Mouse (Mus musculus) erythroblast, adult 5-6 weeks (primary cell): ENCODE results near the gene Pax7. TPM values are rescaled to one million over a fixed set of nuclear protein-coding genes. Genes with fewer than 3 reads are reported as not detected.

Source experiments
- ATAC-seq: replicated peaks from 2 replicates; pipeline ENCODE4 v1.8.0; 2016; ENCODE audit warnings: moderate number of reproducible peaks, mild to moderate bottlenecking, moderate TSS enrichment, inconsistent platforms; ENCODE audit not compliant: poor library complexity, low FRiP score, severe bottlenecking
- total RNA-seq, 2 experiments: library from RNA; stranded (forward) in 1 of 2; stranded (reverse) in 1 of 2; fragments of 150-400 nt in 1 of 2; fragments of 200-764, 138-1000 nt in 1 of 2; gene quantifications; 2 replicates each; pipeline versions ENCODE4 v1.2.3 to v1.2.4; 2015 to 2017; ENCODE audit warnings: low replicate concordance in 2 of 2

Pax7 gene
- total RNA-seq, 2 experiments from 2014 or later = not detected

DNA sequence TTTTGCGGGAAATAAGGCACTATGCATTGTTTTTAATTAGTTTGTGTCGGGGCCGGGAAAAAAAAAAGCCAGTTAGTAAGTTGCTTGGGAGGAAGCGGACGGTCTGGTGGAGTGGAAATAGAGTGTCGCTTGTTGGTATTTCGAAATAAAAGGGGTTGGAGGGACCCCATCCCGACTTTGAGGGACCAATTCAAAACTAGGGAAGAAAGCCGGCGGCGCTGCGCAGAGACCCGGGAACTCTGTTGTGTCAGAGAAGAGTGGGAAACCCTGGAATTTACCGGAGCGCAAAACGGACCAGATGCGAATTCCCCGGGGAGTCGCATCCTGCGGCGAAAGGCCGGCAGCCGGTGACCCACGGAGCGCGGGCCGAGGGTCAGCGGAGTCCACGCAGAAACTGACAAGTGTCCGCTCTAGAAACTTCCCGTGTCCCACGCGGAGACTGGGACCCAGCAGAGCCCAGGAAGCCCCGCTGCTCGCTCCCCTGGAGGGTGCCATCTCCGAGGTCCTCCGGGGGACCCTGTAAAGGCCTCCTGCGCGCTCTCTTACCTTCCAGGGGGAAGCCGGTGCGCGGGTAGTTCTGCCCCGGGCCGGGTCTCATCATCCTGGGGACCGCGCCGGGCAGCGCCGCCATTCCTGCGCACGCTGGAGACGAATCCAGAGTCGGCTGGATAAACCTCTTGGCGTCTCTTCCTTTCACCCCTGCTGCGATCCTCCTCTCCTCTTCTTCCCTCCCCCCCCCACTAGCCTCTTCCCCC lies 870 bp downstream of the Pax7 start:
- no peak for ATAC-seq

DNA sequence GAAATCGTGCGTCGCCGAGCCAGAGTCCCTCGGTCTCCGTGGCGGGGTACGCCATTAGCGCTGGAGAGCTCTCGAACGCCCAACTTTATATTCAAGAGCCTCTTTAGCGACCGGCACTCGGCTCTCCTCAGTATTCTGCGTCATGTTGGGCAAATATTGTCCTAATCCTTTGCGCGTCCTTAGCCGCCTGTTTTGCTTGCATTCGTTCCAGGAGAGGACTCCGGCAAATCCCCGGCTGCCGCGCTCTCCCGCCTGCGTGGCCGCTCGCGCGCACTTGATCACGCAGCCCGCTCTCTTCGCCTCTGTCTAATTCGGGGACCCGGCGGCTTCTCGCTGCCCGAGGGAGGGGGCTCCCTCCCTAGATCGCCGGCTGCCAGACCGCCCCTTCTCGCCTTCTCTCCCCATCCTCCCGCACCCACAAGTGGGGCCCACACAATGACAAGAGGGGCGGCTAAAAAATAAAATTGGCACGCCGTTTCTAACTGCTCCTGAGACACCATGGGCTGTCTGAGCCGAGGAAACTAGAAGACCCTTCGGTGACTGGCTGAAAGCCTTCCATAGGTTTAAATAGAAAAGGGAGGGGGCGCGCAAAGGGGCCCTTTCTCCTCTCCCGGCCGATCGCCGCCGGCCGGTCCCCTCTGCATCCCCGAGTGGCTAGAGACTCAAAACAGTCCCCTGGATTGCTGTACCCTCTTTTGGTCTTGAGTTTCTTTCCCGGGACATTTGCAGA lies 1.7 kb downstream of the Pax7 start:
- no peak for ATAC-seq

DNA sequence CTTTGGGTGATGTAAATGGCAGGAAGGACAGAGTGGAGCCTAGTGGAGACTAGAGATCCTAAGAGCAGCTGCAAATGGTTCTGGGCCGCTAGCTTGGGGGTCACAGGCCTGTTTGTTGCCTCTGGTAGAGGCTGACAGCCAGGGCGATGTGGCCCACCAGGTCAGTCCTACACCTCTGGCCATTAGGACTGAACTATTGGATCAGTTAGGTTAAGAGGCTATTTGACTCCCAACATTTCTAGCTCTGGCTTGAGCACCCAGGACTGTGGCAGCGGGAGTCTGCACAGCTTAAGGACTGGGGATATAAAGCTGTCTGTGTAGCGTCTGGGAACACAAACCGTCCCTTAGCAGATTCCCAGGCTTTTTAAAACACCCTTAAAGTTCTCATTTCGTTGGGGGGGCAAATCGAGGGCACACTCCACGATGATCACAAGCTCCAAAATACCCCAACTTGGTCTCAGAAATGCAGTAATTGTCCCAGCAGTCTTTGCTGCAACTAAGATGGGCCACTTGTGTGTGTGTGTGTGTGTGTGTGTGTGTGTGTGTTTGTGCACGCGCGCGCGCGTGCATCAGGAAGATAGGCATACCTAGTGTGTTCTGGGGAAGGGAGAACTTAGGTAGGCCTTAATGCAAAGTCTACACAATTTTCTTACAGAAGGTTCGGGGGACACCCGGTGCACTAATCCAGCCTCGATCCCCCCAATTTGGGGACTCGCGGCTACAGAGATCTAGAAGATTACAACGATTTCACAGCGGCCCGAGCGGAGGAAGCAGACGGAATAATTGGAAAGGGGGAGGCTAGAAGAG lies 2.5 kb downstream of the Pax7 start:
- ATAC-seq = no peak

DNA sequence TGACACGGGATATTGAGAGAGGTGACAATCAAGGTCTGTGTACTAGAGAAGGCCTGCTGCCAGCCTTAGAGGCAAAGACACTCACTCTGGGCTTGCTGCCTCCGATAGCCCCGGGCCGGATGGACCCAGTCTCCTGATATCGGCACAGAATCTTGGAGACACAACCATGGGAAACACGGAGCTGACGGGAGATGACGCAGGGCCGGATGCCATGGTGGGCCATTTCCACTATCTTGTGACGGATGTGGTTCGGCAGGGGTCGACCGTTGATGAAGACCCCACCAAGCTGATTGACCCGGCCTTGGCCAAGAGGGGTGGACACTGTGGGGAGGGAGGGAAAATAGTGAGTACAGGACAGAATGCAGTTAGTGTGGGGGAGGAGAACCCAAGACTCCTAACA lies 3.3 kb downstream of the Pax7 start:
- ATAC-seq = no peak

DNA sequence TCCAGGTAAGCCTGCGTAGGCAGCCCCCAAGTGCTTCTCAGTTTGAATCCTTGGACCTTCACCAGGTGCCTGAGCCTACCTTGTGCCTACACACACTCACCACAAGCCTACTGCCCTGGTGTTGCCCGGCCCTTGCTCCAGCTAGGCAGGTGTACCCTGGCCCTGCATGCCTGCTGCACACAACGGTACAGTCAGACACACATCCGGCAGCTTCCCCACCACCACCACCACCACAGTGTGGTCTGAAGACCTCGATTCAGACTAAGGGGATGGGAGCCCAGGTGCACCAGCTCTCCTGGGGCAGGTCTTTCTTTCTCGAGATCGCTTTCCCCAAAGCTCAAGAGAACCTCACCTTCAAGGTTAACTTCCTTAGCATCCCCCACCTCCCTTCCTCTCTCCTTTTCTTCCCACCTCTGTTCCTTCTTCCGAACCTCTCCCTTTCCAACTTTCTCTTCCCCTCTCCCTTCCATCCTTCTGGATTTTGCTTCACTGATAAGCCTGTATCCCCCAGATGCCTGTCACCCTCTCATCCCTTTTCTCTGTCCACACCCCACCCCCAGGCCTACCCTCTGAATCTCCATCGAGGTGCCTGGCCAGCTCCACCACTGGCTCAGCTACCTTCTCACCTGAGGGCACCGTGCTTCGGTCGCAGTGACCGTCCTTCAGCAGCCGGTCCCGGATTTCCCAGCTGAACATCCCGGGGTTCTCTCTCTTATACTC lies 4.3 kb downstream of the Pax7 start:
- no peak for ATAC-seq

DNA sequence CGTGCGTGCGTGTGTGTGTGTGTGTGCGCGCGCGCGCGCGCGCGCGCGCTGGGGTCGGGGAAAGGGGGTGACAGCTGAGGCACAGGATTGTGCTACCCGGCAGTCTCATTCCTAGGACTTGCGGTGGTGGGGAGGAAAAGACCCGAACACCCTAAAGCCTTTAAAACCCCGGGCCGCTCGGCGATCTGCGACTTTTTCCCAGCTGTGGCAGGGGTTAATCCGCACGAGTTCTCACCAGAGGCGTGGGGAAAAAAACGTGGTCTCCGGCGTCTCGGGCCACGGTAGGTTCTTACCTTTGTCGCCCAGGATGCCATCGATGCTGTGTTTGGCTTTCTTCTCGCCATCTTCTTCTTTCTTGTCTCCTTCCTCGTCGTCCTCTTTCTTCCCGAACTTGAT lies 5.0 kb downstream of the Pax7 start:
- no peak for ATAC-seq

DNA sequence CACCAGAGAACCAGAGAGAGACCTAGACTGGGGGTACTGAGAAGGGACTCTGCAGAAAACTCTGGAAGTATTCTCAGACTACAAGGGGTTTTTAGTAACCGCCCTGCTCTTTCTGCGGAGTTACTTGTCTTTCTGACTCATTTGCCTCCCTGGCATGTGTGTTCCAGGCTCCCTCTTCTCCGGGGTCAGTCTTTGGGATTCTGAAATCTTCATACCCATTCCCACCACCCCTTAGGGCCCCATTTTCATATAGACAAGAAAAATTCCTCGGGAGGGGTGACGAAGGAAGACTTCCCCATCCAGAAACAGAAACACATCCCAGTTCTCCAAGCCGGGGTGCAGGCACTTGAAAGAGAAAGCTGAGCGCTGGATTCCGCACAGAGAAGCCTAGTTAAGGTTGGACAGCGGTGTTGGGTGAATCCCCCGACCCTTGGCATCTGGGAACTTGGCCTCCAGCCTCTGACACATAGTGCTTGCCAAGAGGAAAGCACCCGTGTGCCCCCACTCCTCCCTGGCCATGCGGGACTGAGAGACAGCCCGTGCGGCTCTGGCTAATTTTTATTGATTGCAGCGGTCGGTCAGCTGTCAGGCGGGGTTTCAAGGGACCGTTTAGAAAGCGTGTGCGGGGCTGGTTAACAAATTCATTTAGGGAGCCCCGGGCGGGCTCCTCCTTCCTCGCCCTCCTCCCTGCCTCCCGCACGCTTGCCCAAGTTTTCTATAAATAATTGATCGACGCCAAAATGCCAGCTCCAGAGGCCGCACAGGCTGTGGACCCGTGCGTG lies 5.6 kb downstream of the Pax7 start:
- no peak for ATAC-seq

DNA sequence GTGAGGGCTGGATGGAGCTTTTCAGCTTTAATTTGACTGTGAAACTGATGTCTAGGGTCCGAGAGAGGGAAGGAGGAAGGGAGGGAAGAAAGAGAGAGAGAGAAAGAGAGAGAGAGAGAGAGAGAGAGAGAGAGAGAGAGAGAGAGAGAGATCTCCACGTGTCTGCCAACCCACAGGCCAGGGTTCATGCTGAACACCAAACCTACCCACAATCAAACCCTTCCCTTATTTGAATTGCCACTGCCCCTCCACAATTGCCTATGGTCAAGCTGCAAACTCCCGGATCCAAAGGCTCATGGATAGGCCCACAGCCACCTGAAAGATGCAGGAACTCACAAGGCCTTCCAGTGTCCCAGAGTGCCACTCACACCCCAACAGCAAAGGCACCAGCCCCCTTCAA lies 7.1 kb downstream of the Pax7 start:
- ATAC-seq = no peak

DNA sequence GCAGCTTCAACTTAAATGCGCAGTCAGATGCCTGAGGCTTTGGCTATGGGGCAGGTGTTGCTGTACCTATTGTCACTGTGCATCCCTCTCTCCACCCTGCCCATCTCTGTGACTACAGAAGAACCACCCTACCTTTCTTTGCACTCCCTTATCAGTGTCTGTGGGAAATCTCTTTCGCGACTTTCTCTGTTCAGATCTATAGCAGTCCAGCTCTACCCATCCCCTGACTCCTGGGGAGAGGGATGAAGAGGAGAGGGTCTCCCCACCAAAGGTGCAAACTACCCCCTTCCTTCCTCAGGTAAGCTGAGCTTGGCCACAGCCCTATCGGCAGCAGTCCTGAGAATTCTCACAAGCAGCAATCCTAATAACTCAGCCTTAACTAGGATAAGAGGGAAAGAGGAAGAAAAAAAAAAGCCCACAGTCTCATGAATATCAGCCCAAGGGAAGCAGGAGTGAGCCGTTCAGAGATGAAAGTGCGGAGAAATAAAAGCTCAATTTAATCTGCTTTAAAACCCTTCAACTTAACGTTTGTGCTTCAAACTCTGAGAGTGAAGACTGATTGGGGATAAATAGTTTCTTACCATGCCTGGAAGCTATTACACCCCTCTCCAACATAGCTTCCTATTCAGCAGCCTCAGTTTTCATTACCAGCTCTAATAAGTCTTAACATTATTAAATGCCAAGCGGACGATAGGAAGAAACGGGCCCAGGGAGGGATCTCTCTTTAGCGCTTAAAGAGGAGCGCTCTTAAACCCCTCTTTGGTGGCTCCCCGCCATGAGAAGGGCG lies 7.8 kb downstream of the Pax7 start:
- no peak for ATAC-seq

DNA sequence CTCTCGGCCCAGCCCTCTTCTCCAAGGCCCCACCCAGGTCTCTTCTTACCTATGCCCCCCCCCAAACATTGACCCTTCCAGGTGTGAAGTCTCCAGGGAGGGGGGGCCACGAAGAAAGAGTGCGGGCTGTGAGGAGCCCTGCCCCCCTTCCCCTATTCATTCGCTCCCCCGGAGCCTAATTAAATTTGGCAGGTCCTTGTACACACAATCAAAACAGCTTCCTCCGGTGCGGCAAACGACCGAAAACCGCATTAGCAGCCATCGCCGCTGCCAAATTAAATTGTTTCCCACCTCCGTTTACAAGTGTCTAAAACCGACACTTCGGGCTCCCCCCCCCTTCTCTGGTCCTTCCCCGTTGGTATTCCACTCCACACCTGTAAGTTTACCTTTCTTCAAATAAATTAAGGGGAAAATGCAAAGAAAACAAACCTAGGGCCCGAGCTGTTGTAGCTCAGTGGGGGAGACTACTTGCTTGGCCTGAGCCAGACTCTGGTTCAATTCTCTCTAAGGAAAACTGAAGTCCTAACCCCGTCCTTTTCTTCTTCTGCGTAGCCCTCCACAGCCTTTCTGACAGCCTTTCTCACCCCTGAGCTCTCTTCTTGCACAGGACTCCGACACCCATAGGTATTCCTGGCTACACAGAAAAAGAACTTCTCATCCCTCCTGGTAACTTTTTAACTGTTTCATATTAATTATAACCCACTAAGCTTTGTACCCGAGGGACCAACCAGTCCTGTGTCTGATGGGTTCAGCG lies 8.6 kb downstream of the Pax7 start:
- no peak for ATAC-seq

DNA sequence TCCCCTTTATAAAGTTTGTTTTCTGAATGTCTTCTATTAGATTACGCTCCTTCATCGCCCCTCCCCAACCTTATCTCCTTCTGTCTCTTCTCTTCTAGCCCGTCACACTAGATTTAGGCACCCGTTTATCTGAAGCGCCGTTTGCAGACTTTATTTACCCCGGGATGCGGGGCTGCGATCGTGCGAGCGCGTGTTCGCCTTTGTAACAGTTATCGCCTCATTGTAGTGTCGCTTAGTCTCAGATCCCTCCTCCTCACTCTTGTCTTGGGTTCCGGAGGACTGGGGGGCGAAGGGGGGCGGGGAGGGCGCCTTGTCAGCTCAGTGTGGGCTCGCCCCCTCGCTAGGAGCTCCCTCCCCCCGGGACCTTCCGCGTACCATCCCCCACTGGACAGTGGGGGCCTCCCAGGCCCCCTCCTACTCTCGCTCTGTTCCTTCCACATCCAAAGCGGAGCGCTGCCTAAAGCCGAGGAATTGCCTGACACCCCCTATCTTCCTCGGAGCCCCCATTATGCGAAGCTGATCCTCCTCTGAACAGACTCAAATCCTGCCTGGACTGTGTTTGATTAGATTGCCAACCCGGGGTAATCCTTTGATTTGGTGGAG lies 9.4 kb downstream of the Pax7 start:
- no peak for ATAC-seq

DNA sequence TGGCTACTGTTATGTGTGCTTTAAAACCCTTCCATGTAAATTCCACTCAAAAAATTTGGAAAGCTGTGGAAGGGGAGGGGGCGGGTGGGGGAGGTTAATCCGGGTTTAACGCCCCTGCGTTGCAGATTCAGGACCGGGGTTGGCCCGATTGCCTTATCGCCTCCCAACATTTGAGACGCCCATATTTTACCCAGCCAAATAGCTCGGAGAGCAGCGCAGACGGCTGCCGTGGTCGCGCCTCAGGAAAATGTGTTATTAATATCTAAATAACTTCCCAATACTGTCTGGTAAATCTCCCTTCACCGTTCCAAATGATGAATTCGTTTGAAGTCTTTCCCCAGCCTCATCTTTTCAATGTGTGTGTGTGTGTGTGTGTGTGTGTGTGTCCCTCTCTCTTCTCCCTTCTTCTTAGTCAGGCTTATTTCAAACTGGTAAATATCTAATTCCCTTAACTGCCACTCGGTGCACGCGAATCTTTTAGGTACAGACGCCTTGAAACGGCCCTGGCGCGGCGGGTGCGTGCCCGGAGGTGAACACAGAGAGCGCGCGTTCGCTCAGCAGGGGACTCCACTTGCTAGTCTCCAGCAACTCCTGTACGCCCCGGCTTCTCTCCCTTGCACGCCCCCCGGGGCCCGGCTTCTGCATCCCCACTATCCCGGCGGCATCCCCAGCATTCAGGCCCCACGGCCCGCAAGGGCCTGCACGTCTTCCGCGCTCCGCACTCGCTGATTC lies 10.0 kb downstream of the Pax7 start:
- ATAC-seq = no peak

DNA sequence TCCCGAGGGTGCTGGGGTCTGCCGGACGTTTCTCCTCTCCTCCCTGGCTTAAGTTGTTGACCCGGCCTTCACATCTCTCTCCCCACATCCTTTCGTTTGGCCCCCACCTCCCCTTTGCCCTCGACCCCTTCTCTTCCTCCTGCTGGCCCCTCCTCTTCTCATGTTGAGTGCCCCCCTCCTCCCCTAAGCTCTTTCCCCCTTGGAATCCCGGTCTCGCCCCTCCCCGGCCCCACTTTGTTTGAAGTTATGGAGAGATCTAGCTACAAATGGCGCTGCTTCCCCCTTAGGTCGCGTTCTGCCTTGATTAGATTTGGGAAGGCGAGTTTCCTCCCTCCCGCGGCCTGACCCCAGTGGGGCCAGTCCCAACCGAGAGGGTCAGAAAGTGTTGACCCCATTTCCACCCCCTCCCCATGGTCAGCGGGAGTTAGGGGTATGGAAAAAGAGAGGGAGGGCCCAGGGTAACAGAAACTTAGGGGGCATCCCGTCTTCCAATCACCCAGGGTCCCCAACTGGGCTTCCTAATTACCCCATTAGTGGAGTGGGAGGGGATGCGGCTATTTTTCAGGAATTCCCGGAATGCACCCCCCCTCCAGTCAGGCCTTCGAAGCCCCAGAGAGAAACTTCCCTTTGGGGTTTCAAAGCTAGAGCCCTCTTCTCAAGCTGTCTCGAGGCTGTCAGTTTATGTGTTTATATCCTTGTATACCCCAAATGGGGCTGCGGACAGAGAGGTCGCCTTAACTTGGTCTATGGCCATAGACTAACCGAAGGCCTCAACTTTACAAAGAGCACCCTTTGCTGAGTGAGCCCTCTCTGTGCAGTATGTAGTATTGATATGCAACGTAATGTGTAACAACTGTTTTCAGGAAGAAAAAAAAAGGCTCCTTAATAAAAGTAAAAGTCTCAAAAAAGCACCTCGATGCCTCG lies 10.9 kb downstream of the Pax7 start:
- ATAC-seq = no peak

DNA sequence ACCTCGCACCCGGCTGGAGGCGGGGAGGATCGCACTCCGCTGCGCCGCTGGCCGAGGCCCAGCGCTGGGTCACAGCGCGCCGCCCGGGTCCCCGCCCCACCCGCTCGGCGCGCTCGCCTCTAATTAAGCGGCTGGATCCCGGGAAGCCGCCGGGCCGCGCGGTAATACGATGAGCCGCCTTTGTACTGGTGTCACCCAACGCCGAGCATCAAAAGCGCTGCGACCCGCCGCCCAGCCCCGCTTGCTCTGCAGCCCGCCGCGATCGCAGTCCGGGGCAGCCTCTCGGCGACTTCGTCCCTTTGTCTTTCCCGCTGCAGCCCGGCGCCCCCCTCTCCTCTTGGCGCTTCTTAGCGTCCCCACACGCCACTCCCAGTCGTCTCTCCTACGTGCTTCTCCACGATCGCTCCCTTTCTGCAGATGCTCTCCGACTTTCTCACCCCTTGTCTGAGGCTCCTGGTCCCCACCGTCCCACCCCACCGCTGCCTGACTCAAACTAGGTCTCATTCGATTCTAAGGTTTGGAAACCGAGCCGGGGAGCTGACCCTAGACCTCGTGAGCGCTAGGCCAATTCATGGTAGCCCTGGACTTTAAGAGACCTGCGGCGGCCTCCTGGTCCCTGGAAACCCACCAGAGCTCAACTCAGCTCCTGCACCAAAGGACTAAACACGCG lies 11.7 kb downstream of the Pax7 start:
- ATAC-seq = no peak

DNA sequence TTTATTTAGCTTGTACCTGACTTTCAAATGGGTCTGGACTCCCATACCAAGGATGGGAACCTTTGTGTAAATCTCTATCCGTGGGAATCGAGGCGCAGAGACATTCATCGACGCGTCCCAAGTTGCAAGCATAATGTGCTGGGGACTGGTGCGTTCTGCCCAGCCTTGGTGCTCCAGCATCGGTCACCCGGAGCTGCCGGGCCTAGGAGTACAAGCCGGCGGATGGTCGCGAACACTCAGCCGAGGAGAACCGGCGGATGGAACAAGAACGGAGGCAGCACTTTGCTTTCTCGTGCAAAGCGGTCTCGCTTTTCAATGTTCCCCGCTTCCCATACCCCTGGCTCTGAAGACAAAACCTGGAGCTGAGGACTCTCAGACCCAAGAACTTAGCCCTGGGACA lies 12.3 kb downstream of the Pax7 start:
- no peak for ATAC-seq
